12 mouse cellular contexts compared by ENCODE assay signal in genomic region chr5:113815041-113815389, GRCm38 (mm10).
"Had no signal": no experiment of that assay in that cellular context is flagged by ENCODE, and none has a peak within 500 bp of the region (broad histone marks: within the 10 kb centered on the region; RNA-seq: fewer than 3 reads in every experiment).

No protein-coding gene starts in this region.

- H3K27me3 ChIP-seq: hindbrain, embryonic 15.5 days; limb, embryonic 13.5 days; limb, embryonic 15.5 days had no signal

- H3K9me3 ChIP-seq: hindbrain, embryonic 12.5 days; hindbrain, embryonic 15.5 days had no signal

- H3K4me2 ChIP-seq: heart, embryonic 12.5 days; hindbrain, embryonic 12.5 days; hindbrain, embryonic 15.5 days; kidney, embryonic 15.5 days; limb, embryonic 15.5 days; liver, embryonic 12.5 days had no signal

- DNase-seq: heart, adult 11 months; layer of hippocampus, adult 9-11 months had no signal

- ATAC-seq: liver, embryonic 12.5 days had no signal

- H3K36me3 ChIP-seq: heart, embryonic 12.5 days; hindbrain, embryonic 12.5 days; hindbrain, embryonic 15.5 days; kidney, embryonic 15.5 days; limb, embryonic 13.5 days; limb, embryonic 15.5 days; liver, embryonic 12.5 days had no signal

- H3K4me1 ChIP-seq: heart, embryonic 12.5 days; hindbrain, embryonic 15.5 days; liver, embryonic 12.5 days had no signal

- H3K9ac ChIP-seq: heart, embryonic 12.5 days; hindbrain, embryonic 15.5 days; kidney, embryonic 15.5 days; limb, embryonic 15.5 days; liver, embryonic 12.5 days had no signal

- H3K4me3 ChIP-seq: heart, adult 2 months; heart, embryonic 12.5 days; hindbrain, embryonic 12.5 days; hindbrain, embryonic 15.5 days; kidney, embryonic 15.5 days; limb, embryonic 13.5 days; limb, embryonic 15.5 days; liver, embryonic 12.5 days had no signal

- H3K27ac ChIP-seq: heart, adult 2 months; hindbrain, embryonic 12.5 days; hindbrain, embryonic 15.5 days; hindbrain, postnatal 0 days; kidney, embryonic 15.5 days; kidney, postnatal 0 days; limb, embryonic 13.5 days; limb, embryonic 15.5 days; liver, embryonic 12.5 days had no signal
